In the genomic region with DNA sequence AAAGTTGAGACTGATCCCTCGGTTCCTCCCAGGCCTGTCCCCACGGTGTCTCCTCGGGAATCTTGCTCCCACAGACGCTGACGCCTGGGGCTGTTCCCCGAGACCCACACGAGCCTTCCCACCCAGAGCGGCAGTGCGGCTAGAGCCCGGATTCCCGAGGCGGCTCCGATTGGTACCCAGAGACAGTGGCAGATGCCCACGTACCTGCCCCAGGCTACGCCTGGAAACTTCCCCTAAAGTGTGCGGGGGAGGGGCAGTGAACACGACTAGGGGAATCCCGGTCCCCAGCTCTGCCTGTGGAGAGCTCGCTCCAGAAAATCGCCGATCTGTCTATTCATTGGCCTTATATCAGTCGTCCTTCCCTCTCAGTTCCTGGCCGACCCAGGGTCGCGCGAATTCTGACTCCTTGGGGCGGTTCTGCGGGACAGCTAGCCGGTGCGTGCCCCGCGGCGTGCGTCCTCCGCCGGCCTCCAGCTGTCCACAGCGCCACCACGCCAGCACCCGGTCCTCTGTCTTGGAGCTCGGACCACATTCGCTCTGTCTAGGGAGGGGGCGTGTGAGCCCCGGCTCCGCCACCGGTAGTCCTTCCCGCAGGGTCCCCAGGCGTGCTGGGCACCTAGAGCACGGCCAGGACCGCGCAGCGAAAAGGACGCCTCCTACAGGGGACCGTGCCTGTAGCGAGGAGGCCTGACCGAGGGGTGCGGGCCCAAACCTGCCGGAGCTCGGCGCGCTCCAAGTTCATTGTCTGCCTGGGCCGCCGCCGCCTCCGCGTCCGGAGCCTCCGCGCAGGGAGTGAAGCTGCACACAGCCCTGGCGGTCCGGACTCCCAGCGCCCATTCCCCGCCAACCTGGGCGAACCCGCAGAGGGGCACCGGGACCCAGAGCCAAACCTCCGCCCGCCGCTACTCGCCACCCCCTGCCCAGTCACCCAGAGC, we compare ENCODE assay signal across 8 mouse cellular contexts. TPM values are rescaled to one million over a fixed set of nuclear protein-coding genes. Genes with fewer than 3 reads are reported as not detected.
A peak's percentile ranks its signal among the peaks of the same experiment; 100 is the strongest.
DNase-seq lines count a peak whose midpoint lies in the region; ATAC-seq and TF ChIP-seq lines count a peak whose summit lies in the region.

No protein-coding gene starts in this region.

- TF ChIP-seq POLR2A in MEL (IDR thresholded peaks at IDR 0.05; ENCODE audit: control insufficient read depth in 1 of 2, insufficient read depth in 1 of 2, low read depth in 1 of 2, low read length in 2 of 2, poor library complexity in 1 of 2): no peak; a peak in 1 of 4 replicates
- TF ChIP-seq POLR2A in cerebellum, adult 2 months (IDR thresholded peaks at IDR 0.05; ENCODE audit: borderline replicate concordance, insufficient read depth, low read length): no peak
- TF ChIP-seq POLR2A in olfactory bulb, adult 2 months (IDR thresholded peaks at IDR 0.05; ENCODE audit: insufficient read depth, low read depth, low read length): no peak
- TF ChIP-seq POLR2A in thymus, adult 2 months (IDR thresholded peaks at IDR 0.05; ENCODE audit: control insufficient read depth, extremely low read depth, insufficient read depth, low read length, poor library complexity): no peak

- H3K27me3 ChIP-seq in MEL (ENCODE audit: control insufficient read depth in 1 of 2, insufficient read depth in 2 of 2, low read length in 2 of 2): no peaks in the 10 kb centered on the region
- H3K27me3 ChIP-seq in cerebellum, adult 2 months (ENCODE audit: control insufficient read depth, insufficient read depth, low read length): no peaks in the 10 kb centered on the region
- H3K27me3 ChIP-seq in lung, embryonic 16.5 days (ENCODE audit: control insufficient read depth, insufficient read depth, low read depth, low read length): no peaks in the 10 kb centered on the region
- H3K27me3 ChIP-seq in thymus, adult 2 months (ENCODE audit: control insufficient read depth, insufficient read depth, low read length): no peaks in the 10 kb centered on the region

- peaks cover 0 to 35% of the 10 kb centered on the region in 2 experiments for H3K36me3 ChIP-seq in MEL (ENCODE audit: control insufficient read depth in 1 of 2, insufficient read depth in 2 of 2, low read length in 2 of 2)
- no peaks in the 10 kb centered on the region for H3K36me3 ChIP-seq in lung, embryonic 16.5 days (ENCODE audit: control insufficient read depth, insufficient read depth, low read length)
- no peaks in the 10 kb centered on the region for H3K36me3 ChIP-seq in thymus, adult 2 months (ENCODE audit: control insufficient read depth, insufficient read depth, low read length)

- H3K9me3 ChIP-seq in MEL (replicated peaks; ENCODE audit: insufficient read depth, low read length): no peaks in the 10 kb centered on the region
- no peaks in the 10 kb centered on the region for H3K9me3 ChIP-seq in lung, embryonic 16.5 days (ENCODE audit: control insufficient read depth, low read length)

- peak overlapping the region; percentile 66 for H3K27ac ChIP-seq in MEL (ENCODE audit: control insufficient read depth, low read depth, low read length)
- H3K27ac ChIP-seq in cerebellum, adult 2 months (ENCODE audit: insufficient read depth, low read length): peak overlapping the region; percentile 55
- H3K27ac ChIP-seq in lung, embryonic 16.5 days (ENCODE audit: low read length): peak overlapping the region; percentile 91
- peak overlapping the region; percentile 18; the same call in 1 of the 2 replicates for H3K27ac ChIP-seq in olfactory bulb, adult 2 months (ENCODE audit: insufficient read depth, low read depth, low read length)
- H3K27ac ChIP-seq in thymus, adult 2 months (ENCODE audit: control insufficient read depth, insufficient read depth, low read length): no peak overlapping the region

- peak overlapping the region; percentile 96 to 97 for H3K4me3 ChIP-seq in MEL (ENCODE audit: control insufficient read depth in 1 of 2, insufficient read depth in 1 of 2, low read depth in 2 of 2, low read length in 2 of 2)
- H3K4me3 ChIP-seq in cerebellum, adult 2 months (replicated peaks; ENCODE audit: insufficient read depth, low read depth, low read length): peak overlapping the region; percentile 72
- H3K4me3 ChIP-seq in lung, embryonic 16.5 days (ENCODE audit: low read length): peak overlapping the region; percentile 84
- peak overlapping the region; percentile 72 for H3K4me3 ChIP-seq in olfactory bulb, adult 2 months (ENCODE audit: insufficient read depth, low read depth, low read length)
- H3K4me3 ChIP-seq in thymus, adult 2 months (ENCODE audit: control insufficient read depth, insufficient read depth, low read length): peak overlapping the region; percentile 71

- TF ChIP-seq RAD21 in MEL (IDR thresholded peaks at IDR 0.05; ENCODE audit: low read depth, low read length): no peak

- TF ChIP-seq EP300 in MEL (IDR thresholded peaks at IDR 0.05; ENCODE audit: low read depth in 1 of 2, low read length in 2 of 2): no peak

- H3K4me2 ChIP-seq in lung, embryonic 16.5 days (ENCODE audit: low read depth, low read length): peak overlapping the region; percentile 75

- H3K4me1 ChIP-seq in MEL (ENCODE audit: control insufficient read depth in 1 of 2, insufficient read depth in 2 of 2, low read length in 2 of 2): peaks cover 14 to 46% of the 10 kb centered on the region in 2 experiments
- H3K4me1 ChIP-seq in cerebellum, adult 2 months (ENCODE audit: control insufficient read depth, insufficient read depth, low read length): peaks cover 22% of the 10 kb centered on the region
- peaks cover 27% of the 10 kb centered on the region for H3K4me1 ChIP-seq in lung, embryonic 16.5 days (replicated peaks; ENCODE audit: control insufficient read depth, insufficient read depth, low read length)
- 0 out of 2 replicates have a peak, but pooled peaks cover 15% of the 10 kb centered on the region for H3K4me1 ChIP-seq in olfactory bulb, adult 2 months (ENCODE audit: control insufficient read depth, insufficient read depth, low read length)
- H3K4me1 ChIP-seq in thymus, adult 2 months (replicated peaks; ENCODE audit: control insufficient read depth, insufficient read depth, low read length): peaks cover 21% of the 10 kb centered on the region

- peak; percentile 79 for ATAC-seq in lung, embryonic 16.5 days (ENCODE audit: low read depth)

- peaks cover 56% of the 10 kb centered on the region for H3K79me2 ChIP-seq in MEL (ENCODE audit: control insufficient read depth, insufficient read depth, low read length, poor library complexity)

- peak in 2 of 3 experiments; percentile 31 to 47; a peak in 4 of 6 replicates for TF ChIP-seq CTCF in MEL (IDR thresholded peaks at IDR 0.05 in 2 of 3, conservative IDR thresholded peaks at IDR 0.05 in 1 of 3; ENCODE audit: control insufficient read depth in 1 of 3, insufficient read depth in 1 of 3, low read depth in 2 of 3, low read length in 3 of 3, poor library complexity in 1 of 3, severe bottlenecking in 1 of 3)
- TF ChIP-seq CTCF in cerebellum, adult 2 months (IDR thresholded peaks at IDR 0.05; ENCODE audit: borderline replicate concordance, insufficient read depth, low read depth, low read length): peak; percentile 27; the same call in 1 of the 2 replicates
- no peak; the same call in 1 of the 2 replicates for TF ChIP-seq CTCF in olfactory bulb, adult 2 months (IDR thresholded peaks at IDR 0.05; ENCODE audit: insufficient read depth, low read depth, low read length)
- TF ChIP-seq CTCF in thymus, adult 2 months (IDR thresholded peaks at IDR 0.05; ENCODE audit: borderline replicate concordance, control insufficient read depth, extremely low read depth, insufficient read depth, low read length, poor library complexity): no peak

- under 1% methylated on average over 79 of the region's 79 CpGs for WGBS in cerebellum, adult 2 months
- under 1% methylated on average over 69 of the region's 79 CpGs for WGBS in lung, embryonic 16.5 days
- WGBS in olfactory bulb, adult 2 months: under 1% methylated on average over 79 of the region's 79 CpGs
- WGBS in thymus, adult 2 months: under 1% methylated on average over 76 of the region's 79 CpGs

- H3K9ac ChIP-seq in MEL (ENCODE audit: control insufficient read depth, low read depth, low read length, poor library complexity, severe bottlenecking): peak overlapping the region; percentile 91
- H3K9ac ChIP-seq in lung, embryonic 16.5 days (ENCODE audit: low read length): peak overlapping the region; percentile 93

- peak; percentile 79 for DNase-seq in MEL (ENCODE audit: low read depth, low spot score)
- peak; percentile 78 to 84 for DNase-seq in cerebellum, adult 2 months
- peak; percentile 55 for DNase-seq in forelimb bud, embryonic 11.5 days (ENCODE audit: low read depth, low spot score)
- peak; percentile 71 for DNase-seq in heart, postnatal 4 days
- peak; percentile 32 to 38 for DNase-seq in layer of hippocampus, adult 8-10 months (ENCODE audit: low spot score in 2 of 2)
- peak; percentile 74 for DNase-seq in thymus, adult 2 months

TF ChIP-seq in MEL, 35 proteins besides CTCF, POLR2A, EP300 and RAD21:
- no peak for TF ChIP-seq TCF12 (IDR thresholded peaks at IDR 0.05; ENCODE audit: low read depth, low read length)
- no peak for TF ChIP-seq SMC3 (IDR thresholded peaks at IDR 0.05; ENCODE audit: low read depth, low read length)
- TF ChIP-seq ETS1 (IDR thresholded peaks at IDR 0.05; ENCODE audit: low read depth, low read length): 0 out of 2 replicates have a peak, but pooled peaks have one; percentile 8
- TF ChIP-seq POLR2AphosphoS5 (IDR thresholded peaks at IDR 0.05; ENCODE audit: borderline replicate concordance, low read depth, low read length): 0 out of 2 replicates have a peak, but pooled peaks have one; percentile 45

RNA-seq across cellular contexts. Expression of a gene that starts 0.7 kb away (rescaled TPM):
- total RNA-seq in MEL (2012; rRNA removed): 14.3 and 14.9 TPM in 2 replicates
- 10 to 100 TPM in 1 of 2 experiments, not detected in 1; 18.1 TPM for polyA plus RNA-seq in MEL (2012; ENCODE audit: insufficient read depth in 1 of 2, insufficient read length in 2 of 2, low read depth in 1 of 2, low replicate concordance in 2 of 2, missing spikeins in 1 of 2)
- polyA plus RNA-seq in cerebellum, adult 2 months (2012; rRNA removed): 15.4 and 17.2 TPM in 2 replicates
- total RNA-seq in heart, postnatal 4 days (2021): 10 to 100 TPM; 12.5 to 12.7 TPM
- total RNA-seq in layer of hippocampus, adult 8-10 months (2022): 10 to 100 TPM; 43.0 to 51.0 (median 47.8) TPM
- polyA plus RNA-seq in lung, embryonic 16.5 days (2015; fragmentation: Nextera tagmentation; extraction: Ambion mirVana): 22.3 and 24.8 TPM in 2 replicates
- polyA plus RNA-seq in olfactory bulb, adult 2 months (2012; ENCODE audit: insufficient read depth, insufficient read length, low replicate concordance, missing spikeins): not detected in 2 replicates
- polyA plus RNA-seq in thymus, adult 2 months (2012; rRNA removed): 7.4 and 8.9 TPM in 2 replicates

Comparison
In these comparisons a context has a peak if more than half of its experiments do, and no peak if none do; other contexts are left out.
1. CTCF ChIP-seq: peak in MEL (2 of 3) and cerebellum, adult 2 months (single experiment); none in olfactory bulb, adult 2 months (single experiment) and thymus, adult 2 months (single experiment).
2. Peak in every context shown above with its lines, with median percentiles within 50 percentile points of each other: DNase-seq and H3K4me3 ChIP-seq.